Mouse (Mus musculus): Measurements from ENCODE around the gene Kif13a.

- no peak for TF ChIP-seq CTCF (IDR thresholded peaks at IDR 0.05; ENCODE audit: low read depth)
- no peak for TF ChIP-seq EP300 (optimal IDR thresholded peaks at IDR 0.05)
Observed at GRCm38 (mm10) chr13:46780379-46780778, 149.3 kb downstream of the Kif13a start.
